Mouse (Mus musculus): Measurements from ENCODE around the gene Cyp2d26. TPM values are rescaled to one million over a fixed set of nuclear protein-coding genes. Genes with fewer than 3 reads are reported as not detected.

Gene Cyp2d26
- not detected in 2 replicates for polyA plus RNA-seq (2012; ENCODE audit: insufficient read depth, insufficient read length, missing spikeins)

DNA sequence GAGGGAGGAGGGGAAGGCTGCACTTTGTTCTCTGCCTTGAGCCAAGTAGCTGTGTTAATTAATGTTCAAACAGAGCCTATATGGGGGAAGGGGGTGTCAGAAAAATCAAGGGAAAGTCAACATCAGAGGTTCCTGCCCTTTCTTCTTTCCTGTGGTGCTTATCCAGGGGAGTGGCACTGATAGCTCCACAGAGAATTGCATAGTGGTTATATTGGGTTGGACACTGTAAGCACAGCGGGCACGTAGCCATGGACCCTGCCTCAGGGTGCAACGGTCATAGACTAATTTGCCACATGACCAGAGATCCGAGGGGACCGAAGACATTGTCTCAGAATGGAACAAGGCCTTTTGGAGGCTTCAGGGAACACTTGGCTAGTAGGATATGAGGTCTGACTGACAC lies at the start of gene Cyp2d26:
Cyp2d26 (minus strand) TSS at position 18 of the 400 bp plus-strand sequence.
- H3K4me1 ChIP-seq (ENCODE audit: control insufficient read depth, insufficient read depth, insufficient read length, low read length): no peaks in the 10 kb centered on the region
- H3K4me3 ChIP-seq (ENCODE audit: insufficient read depth, low read depth, low read length): no peak within 1 kb of the TSS
- H3K27ac ChIP-seq (replicated peaks; ENCODE audit: low read depth, low read length): no peak within 1 kb of the TSS

DNA sequence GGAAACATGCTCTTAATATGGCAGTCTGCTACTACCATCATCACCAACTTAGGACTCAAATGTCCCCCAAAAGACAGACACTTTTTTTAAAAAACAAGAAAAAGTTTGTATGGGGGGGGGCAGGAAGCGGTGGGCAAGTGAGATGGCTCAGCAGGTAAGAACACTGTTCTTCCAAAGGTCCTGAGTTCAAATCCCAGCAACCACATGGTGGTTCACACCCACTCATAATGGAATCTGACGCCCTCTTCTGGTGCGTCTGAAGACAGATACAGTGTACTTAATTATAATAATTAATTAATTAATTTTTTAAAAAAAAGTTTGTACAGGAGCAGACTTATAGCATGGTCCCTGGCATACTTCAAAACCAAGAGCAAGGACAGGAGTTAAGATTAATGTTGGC lies 45.1 kb upstream of the Cyp2d26 start:
- Histone ChIP-seq H3K4me3 (ENCODE audit: insufficient read depth, low read depth, low read length) (no peak overlapping the region), H3K4me1 (ENCODE audit: control insufficient read depth, insufficient read depth, insufficient read length, low read length) (no peaks in the 10 kb centered on the region), H3K27ac (replicated peaks; ENCODE audit: low read depth, low read length) (no peak overlapping the region)

DNA sequence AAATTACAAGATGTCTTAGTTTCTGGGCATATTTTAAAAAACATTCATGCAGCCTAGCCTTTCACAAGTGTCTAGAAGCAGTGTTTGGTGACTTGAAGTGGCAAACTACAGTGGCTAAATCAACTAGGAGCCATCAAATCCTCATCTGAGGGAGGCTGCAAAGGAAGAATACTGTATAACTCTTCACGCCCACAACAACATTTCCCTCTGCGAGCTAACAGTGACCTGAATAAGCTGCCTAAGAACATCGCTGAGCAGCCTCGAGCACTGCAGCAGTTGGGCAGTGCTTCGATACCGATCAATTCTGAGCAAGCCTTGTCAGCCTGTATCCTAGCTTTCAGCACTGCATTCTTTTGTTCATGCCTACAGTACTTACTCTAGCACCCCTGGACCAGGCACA lies 35.8 kb upstream of the Cyp2d26 start:
- Histone ChIP-seq H3K4me1 (ENCODE audit: control insufficient read depth, insufficient read depth, insufficient read length, low read length) (no peaks in the 10 kb centered on the region), H3K4me3 (ENCODE audit: insufficient read depth, low read depth, low read length) (no peak overlapping the region), H3K27ac (replicated peaks; ENCODE audit: low read depth, low read length) (no peak overlapping the region)

DNA sequence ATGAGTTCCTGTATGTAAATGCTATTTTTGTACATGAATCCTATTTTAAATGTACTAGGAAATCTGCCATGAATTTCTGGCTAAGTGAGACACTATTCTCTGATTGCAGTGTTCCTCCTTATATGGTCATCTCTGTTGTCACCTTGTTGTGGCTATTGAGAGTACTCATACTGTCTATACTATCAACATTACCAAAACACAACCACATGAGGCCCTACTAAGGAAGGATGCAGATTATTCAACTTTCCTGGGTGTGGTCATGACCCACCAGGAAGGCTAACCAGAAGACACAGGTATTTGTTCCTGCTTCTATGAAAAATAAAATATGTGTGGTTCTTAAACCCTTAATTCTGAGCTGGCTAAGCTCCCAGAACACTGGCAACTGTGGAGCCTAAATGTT lies 31.8 kb upstream of the Cyp2d26 start:
- Histone ChIP-seq H3K4me3 (ENCODE audit: insufficient read depth, low read depth, low read length) (no peak overlapping the region), H3K4me1 (ENCODE audit: control insufficient read depth, insufficient read depth, insufficient read length, low read length) (no peaks in the 10 kb centered on the region), H3K27ac (replicated peaks; ENCODE audit: low read depth, low read length) (no peak overlapping the region)

DNA sequence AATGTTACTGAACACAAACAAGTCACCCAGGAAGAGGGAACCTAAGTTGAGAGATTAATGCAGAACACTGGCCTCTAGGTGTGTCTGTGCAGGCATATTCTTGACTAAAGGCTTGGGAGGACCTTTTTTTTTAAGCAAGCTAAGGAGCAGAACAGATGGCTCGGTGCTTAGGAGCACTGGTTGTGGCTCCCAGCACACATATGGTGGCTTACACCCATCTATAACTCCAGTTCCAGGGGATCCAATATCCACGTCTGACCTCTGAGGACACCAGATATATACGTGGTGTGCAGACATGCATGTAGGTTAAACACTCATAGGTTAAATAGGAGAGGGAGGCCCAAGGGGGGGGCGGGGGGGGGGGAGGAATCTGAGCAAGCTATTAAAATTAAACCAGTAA lies 28.3 kb upstream of the Cyp2d26 start:
- Histone ChIP-seq H3K4me1 (ENCODE audit: control insufficient read depth, insufficient read depth, insufficient read length, low read length) (no peaks in the 10 kb centered on the region), H3K27ac (replicated peaks; ENCODE audit: low read depth, low read length) (no peak overlapping the region), H3K4me3 (ENCODE audit: insufficient read depth, low read depth, low read length) (no peak overlapping the region)

DNA sequence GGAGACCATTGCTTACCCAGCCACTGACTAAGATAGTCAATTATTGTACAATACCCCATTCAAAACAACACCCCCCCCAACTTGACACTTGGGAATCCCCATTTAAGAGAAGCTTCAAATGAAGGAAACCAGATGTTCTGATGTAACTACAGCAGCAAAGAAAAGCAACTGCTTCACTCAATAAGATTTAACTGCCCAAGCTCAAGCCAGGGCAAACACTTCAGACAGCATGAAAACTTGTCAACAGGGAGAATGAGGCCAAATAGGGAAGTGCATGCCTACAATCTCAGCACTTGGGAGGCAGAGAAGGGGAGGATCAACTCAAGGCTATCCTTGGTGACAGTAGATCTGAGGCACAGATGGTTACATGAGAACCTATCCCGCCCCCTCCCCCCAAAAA lies 27.6 kb upstream of the Cyp2d26 start:
- Histone ChIP-seq H3K4me3 (ENCODE audit: insufficient read depth, low read depth, low read length) (no peak overlapping the region), H3K4me1 (ENCODE audit: control insufficient read depth, insufficient read depth, insufficient read length, low read length) (no peaks in the 10 kb centered on the region), H3K27ac (replicated peaks; ENCODE audit: low read depth, low read length) (no peak overlapping the region)

DNA sequence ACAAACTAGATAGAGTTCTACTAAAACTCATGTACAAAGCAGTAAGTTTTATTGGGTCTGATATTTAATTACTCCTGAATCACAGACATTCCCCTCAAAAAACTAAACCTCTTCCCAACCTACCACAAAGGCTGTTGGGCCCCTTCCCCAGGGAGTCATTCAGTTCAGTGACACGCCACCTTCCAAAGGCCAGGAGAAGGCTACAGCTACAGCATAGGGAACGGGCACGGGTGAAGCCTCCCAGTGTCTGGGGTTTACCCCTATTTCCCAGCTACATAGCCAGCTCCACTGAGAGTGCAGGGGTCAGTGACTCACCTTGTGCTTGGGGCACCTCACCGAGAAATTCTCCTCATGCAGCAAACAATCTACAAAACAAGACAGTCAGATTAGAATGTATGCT lies 21.2 kb upstream of the Cyp2d26 start:
- no peak overlapping the region for H3K27ac ChIP-seq (replicated peaks; ENCODE audit: low read depth, low read length)
- H3K4me3 ChIP-seq (ENCODE audit: insufficient read depth, low read depth, low read length): no peak overlapping the region
- H3K4me1 ChIP-seq (ENCODE audit: control insufficient read depth, insufficient read depth, insufficient read length, low read length): no peaks in the 10 kb centered on the region

DNA sequence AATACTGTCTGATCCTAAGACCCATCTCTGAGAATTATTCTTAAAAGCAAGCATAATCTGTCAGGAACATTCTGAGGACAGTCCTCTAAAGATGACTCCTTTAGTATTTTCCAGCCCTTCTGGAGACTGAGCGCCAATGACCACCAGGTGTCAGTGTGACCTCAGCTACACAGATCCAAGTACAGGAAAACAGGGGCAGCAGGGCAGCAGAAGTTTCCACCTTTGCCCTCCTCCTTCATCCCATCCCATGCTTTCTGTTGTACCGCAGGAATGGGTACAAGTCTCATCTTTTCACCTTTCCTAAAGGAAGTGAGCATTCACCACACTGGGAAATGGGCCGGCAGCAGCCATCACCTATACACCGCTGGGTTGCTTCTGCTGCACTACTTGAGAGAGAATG lies 20.7 kb upstream of the Cyp2d26 start:
- Histone ChIP-seq H3K27ac (replicated peaks; ENCODE audit: low read depth, low read length) (no peak overlapping the region), H3K4me1 (ENCODE audit: control insufficient read depth, insufficient read depth, insufficient read length, low read length) (no peaks in the 10 kb centered on the region), H3K4me3 (ENCODE audit: insufficient read depth, low read depth, low read length) (no peak overlapping the region)

DNA sequence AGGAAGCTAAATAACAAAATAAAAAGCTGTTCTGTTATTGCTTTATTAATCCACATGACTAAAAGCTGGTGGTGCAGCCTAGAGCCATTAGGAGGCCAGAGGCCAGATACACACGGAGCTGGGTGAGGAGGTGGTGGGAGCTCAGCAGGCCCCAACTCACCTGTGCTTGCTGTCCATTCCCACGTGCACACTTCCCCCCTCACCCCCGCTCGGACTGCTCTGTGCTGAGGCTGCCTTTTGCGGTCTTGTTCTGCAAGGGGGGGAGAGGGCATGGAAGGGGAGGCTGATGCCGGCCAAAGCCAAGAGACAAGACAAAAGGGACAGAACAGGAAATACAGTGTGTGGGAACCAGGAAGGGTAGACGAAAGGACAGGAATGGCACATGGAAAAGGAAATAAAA lies 20.2 kb upstream of the Cyp2d26 start:
- no peak overlapping the region for H3K27ac ChIP-seq (replicated peaks; ENCODE audit: low read depth, low read length)
- H3K4me1 ChIP-seq (ENCODE audit: control insufficient read depth, insufficient read depth, insufficient read length, low read length): no peaks in the 10 kb centered on the region
- no peak overlapping the region for H3K4me3 ChIP-seq (ENCODE audit: insufficient read depth, low read depth, low read length)

DNA sequence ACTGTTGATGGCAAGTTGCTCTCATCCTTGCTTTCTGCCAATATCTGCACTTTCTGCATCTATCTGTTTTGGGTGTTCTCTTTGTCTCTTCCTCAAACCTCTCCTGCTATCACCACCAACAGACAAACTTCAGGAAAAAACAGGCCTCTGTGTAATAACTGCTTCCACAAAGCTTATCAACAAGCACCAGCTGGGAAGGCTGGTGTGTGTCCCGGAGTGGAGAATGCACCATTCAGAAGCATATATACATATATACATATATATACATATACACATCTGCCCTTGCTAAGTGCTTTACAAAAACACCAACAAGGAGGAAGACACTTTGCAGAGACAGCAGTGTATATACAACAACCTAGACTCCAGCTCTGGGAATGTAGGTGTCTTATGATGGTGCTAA lies 16.5 kb upstream of the Cyp2d26 start:
- no peak overlapping the region for H3K4me3 ChIP-seq (ENCODE audit: insufficient read depth, low read depth, low read length)
- H3K4me1 ChIP-seq (ENCODE audit: control insufficient read depth, insufficient read depth, insufficient read length, low read length): no peaks in the 10 kb centered on the region
- no peak overlapping the region for H3K27ac ChIP-seq (replicated peaks; ENCODE audit: low read depth, low read length)

DNA sequence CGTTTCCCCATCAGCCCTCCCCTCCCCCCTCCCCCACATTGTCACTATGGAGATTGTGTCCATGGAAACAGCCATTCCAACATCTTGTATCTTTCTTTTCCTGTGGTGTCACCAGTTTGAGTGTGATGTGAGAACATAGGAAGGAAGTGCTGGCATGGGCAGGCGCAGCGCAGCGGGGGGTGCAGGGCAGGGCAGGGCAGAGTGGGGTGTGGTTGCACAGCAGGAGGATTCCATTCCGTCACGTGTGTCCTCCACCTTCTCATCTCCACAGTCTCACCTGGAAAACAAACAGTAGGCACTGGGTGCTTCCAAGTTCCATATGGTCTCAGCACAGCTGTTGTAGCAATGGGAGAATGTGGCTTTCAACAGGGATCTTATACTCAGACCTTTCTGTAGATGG lies 15.4 kb upstream of the Cyp2d26 start:
- H3K27ac ChIP-seq (replicated peaks; ENCODE audit: low read depth, low read length): no peak overlapping the region
- no peak overlapping the region for H3K4me3 ChIP-seq (ENCODE audit: insufficient read depth, low read depth, low read length)
- no peaks in the 10 kb centered on the region for H3K4me1 ChIP-seq (ENCODE audit: control insufficient read depth, insufficient read depth, insufficient read length, low read length)

DNA sequence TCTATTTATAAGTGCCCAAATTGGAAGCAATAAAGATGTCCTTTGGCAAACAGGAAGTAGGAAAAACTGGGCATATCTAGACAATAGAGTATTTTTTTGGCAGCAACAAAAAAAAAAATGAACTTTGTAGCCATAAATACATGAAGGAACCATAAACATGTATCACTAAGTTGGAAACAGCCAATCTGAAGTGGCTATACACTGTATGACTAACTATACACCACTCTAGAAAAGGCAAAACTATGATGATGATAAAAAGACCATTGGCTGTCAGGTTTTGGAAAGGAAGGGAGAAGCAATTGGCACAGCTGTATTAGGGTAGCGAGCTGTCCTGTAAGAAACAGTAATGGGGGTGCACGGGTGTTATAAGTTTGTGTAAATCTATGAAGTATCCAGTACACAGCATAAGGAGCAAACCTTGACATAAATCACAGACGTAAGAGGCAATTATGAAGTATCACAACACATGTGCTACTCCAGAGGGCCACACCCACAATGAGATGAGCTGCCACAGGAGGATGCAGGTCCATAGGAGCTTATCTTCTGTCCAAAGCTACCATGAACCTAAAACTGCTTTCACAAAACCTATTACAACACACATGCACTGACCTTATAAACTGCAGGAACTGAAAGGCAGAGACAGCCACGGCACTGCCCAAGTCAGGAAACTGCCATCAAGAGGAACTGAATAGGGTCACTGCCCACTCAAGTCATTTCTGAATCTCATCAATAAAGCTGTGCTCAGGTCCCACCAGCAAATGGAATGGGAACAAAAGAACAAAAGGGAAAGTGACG lies 13.1 kb upstream of the Cyp2d26 start:
- Histone ChIP-seq H3K27ac (replicated peaks; ENCODE audit: low read depth, low read length) (no peak overlapping the region), H3K4me3 (ENCODE audit: insufficient read depth, low read depth, low read length) (no peak overlapping the region)

DNA sequence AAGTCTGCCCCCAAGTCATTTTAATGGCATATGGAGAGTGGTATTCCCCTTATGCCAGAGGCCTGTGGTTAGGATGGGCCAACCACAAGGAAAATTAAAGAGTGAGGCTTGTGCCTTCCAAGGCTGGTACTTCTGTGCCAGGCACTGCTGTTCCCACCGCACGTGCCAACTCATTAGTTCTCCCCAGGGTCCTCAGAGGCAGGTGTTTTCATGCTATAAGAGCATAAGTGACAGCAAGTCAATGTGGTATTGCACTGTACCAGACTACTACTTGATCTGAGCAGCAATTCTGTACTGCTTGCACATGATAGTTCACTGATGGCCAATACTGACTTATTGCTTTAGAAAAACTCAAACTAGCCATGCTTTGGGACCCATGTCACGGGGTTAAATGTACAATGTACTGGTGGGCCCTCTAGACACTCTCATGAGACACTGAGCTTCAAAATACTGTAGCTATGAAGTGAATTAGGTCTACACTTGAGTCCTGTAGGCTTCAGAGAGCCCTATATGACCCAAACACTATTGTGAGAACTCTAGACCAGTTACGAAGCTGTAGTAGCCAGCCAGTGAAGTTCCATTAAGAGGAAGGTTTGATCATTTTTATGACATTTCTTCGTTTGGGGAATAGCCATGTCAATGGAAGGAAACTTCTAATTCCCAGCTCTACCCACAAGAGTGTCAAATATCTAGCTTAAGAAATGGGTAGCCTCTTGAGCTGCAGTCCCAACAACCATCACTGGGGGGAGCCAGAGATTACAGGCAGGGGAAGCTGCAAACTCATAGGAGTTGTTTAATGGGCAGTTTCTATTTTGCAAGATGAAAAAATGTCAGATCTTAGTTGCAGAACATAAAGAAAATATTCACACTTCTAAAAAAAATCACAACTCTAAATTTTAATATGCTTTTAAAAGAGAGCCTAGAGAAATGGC lies 10.9 kb upstream of the Cyp2d26 start:
- H3K27ac ChIP-seq (replicated peaks; ENCODE audit: low read depth, low read length): no peak overlapping the region

More for the DNA sequence above, 13.1 kb upstream of the Cyp2d26 start:
- H3K4me1 ChIP-seq (ENCODE audit: control insufficient read depth, insufficient read depth, insufficient read length, low read length): no peaks in the 10 kb centered on the region

DNA sequence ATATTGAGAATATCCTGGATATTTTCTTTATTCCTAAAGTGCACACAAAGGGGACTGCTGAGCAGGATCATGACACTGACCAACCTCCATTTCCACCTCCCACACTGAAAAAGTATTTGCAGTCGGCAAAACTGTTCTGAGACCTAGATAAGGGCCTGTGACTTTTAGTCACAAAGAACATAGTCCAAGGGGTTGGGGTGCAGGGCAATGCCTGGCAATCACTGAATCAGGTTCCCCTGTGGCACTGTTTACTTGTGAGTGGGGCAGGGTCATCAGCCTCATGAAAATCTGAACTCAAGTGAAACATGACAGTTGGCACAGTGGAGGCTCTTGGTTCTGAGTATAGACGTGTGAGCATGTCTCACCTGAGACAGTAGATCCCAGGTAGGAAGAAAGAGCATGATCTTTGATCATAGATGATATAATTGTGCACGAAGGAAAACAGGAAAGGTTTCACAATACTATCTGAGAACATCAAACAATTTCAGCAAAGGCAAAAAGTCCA lies 1.9 kb upstream of the Cyp2d26 start:
- Histone ChIP-seq H3K27ac (replicated peaks; ENCODE audit: low read depth, low read length) (no peak overlapping the region), H3K4me3 (ENCODE audit: insufficient read depth, low read depth, low read length) (no peak overlapping the region), H3K4me1 (ENCODE audit: control insufficient read depth, insufficient read depth, insufficient read length, low read length) (no peaks in the 10 kb centered on the region)

More for the DNA sequence above, 10.9 kb upstream of the Cyp2d26 start:
- Histone ChIP-seq H3K4me3 (ENCODE audit: insufficient read depth, low read depth, low read length) (no peak overlapping the region), H3K4me1 (ENCODE audit: control insufficient read depth, insufficient read depth, insufficient read length, low read length) (no peaks in the 10 kb centered on the region)

DNA sequence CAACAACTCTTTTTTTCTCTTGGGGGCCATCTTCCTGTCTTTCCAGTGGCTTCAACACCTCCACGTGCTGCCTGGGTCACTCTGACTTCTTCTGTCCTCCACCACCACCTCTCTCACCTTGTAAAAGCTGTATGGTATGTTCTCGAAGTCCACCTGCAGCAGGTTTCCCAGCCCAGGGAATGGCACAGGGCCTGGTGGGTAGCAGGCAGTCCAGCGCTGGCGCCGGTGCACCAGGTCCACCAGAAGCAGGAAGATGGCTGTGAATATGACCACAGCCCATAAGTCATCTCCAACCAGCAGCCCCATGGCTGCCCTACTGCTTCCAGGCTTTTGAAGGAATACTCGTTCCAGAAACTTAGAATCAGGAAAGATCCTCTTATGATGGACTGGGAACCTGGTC lies 226 bp downstream of the Cyp2d26 start:
- Histone ChIP-seq H3K4me1 (ENCODE audit: control insufficient read depth, insufficient read depth, insufficient read length, low read length) (no peaks in the 10 kb centered on the region), H3K4me3 (ENCODE audit: insufficient read depth, low read depth, low read length) (no peak overlapping the region), H3K27ac (replicated peaks; ENCODE audit: low read depth, low read length) (no peak overlapping the region)
